Mouse (Mus musculus) ES-Bruce4 (cell line): ENCODE results near the gene Cradd.

Experiments used
- CTCF ChIP-seq: IDR thresholded peaks from one replicate; pipeline ENCODE4 v1.8.1; 2011; ENCODE audit warnings: low read depth, low read length
- POLR2A ChIP-seq: IDR thresholded peaks from one replicate; pipeline ENCODE4 v1.8.1; 2011; ENCODE audit warnings: low read length; ENCODE audit not compliant: insufficient read depth

DNA sequence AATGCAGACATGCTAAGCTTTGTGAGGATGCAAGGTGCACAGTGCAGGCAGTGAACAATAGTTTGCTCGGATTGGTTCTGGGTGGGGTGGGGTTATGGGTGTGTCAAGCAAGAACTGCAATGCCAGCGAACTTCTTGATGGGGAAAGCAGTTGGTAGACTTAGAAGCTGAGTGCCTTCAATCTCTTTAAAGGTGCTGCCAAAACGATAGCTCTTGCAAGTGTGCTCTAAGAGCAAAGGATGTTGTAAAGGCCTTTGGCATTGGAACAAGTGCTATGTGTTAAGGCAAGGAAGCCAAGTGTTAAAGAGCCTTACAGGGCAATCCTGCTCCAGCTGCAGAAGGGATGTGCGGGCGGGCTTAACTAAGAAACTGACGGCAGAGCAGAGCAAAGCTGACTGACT lies 149.7 kb downstream of the Cradd start:
- TF ChIP-seq CTCF (no peak), POLR2A (no peak)
